Mouse (Mus musculus): Measurements from ENCODE around the gene Vmn1r189. TPM values are rescaled to one million over a fixed set of nuclear protein-coding genes. Genes with fewer than 3 reads are reported as not detected.
"Not testable (repeated sequence)": the region's sequence is repeated elsewhere in the genome, so short reads cannot be mapped to it uniquely, and the experiment has no call there.

Gene Vmn1r189
- total RNA-seq (2021): not detected
- long read RNA-seq, experiment 1: 0 reads
- long read RNA-seq, experiment 2: 0 reads

DNA sequence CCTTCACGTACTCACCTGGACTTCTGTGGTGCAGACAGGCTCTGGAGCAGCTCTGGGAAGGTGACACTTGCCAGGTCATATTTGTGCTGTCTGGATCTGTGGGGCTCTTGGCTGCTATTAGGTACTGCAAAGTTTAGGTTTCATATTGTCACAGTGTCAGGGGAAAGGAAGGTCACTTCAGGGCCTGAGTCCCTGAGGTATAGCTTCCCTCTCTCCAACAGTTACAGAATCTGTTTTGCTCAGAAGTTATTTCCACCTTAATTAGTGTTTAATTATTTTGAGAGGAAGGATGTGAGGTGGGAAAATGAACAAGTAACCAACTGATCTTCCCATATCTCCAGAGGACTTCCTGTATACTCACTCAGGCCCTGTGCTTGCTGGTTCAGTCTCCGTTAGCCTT lies at the start of gene Vmn1r189:
TSS of gene Vmn1r189 (minus strand) at position 101 of the 400 bp plus-strand sequence.
- not testable (repeated sequence) for DNase-seq

DNA sequence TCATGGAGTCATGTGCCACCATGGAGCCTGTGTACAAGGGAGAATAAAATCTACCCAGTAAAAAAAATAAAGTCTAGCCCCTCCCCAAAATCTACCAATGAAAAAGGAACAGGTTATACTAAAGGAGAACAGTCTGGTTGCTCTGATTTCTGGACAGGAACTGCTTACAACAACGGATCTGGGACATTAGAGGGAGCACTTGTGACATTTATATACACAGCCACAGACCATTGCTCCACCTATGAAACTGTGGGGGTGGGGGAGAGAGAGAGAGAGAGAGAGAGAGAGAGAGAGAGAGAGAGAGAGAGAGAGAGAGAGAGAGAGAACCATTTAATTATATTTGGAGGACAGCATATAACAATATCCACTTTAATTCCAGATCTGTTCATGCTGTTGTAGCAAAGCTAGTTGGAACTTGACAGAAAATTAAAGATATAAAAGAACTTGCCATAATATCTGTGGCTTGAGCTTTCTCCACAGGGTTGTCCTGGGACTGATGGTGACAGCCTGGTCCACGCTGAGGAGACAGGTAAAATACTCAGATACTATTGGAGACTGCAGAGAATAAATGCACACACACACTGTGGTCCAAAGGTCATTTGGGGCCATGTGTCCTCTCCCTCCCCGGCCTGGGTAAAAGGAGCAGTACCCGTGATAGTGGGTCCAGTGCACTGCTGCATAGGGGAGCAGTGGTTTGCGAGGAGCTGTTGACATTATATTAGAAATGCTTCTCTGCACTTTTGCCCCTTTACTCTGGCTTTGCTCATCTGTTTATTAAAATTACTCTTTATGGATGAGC lies 31.1 kb upstream of the Vmn1r189 start:
- DNase-seq: not testable (repeated sequence)

DNA sequence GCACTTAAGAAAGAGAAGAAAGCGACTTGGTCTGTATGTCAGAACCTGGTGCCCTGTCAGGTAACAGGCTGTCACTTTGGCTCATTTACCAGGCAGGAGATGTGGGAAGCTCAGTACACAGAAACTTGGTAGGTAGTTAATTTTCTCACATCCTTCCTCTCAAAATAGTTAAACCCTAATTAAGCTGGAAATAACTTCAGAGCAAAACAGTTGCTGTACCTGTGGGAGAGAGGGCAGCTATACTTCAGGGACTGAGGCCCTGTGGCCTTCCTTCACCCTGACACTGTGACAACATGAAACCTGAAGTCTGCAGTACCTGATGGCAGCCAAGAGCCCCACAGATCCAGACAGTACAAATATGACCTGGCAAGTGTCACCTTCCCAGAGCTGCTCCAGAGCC lies 21.5 kb downstream of the Vmn1r189 start, which contains the start of gene Vmn1r188:
TSS of gene Vmn1r188 (plus strand) at position 301 of the 400 bp plus-strand sequence.
- DNase-seq: not testable (repeated sequence)

DNA sequence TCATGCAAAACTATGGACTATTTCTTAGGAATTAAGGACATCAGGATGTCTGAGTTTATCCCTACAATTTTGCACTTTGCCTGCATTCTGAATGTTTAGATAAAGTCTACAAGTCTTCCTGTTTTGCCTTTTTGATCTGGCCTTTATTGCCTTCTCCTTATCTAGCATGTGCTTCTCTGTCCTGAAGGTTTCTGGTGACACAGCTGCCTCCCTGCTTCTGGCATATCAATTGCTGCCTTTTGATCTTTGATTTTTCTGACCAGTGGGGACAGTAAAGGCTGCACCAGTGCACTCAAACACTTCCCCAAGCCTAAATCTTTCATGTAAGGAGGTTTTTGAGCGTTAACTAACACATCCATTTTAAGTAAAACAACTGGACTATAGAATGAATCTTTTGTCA lies 42.2 kb downstream of the Vmn1r189 start:
- DNase-seq: no peak

DNA sequence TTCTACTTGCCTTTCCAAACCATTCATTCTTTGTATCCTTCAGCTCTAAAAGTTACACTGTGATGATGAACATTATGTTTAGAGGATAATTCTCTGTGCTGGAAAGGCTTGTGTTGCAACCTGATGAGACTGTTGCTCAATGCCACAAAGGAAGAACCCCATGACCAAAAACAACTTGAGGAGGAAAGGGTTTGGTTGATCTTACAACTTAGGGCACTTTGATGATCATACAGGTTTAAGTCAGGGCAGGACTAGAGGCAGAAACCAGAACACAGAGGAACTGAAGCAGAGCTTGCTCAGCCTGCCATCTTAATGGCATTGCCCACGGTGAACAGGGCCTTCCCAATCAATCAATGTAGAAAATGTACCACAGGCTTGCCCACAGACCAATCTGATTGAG lies 44.2 kb downstream of the Vmn1r189 start:
- DNase-seq: no peak

DNA sequence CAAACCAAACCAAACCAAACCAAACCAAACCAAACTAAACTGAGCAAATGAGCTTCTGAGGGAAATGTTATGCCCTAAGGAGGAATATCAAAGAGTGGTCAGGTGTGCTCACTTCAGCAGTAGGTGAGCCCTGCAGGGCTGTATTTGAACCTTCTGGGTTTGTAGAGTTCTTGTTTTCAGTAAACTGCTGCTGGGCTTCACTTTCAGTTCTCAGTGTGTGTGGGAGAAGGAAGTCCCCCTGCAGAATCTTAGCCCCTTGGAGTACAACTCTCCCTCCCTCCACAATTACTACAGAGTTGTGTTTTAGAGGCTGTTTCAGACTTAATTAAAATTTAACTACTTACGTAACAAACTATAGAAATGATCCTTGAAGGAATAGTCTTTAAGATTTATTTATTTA lies 51.9 kb downstream of the Vmn1r189 start:
- no peak for DNase-seq

DNA sequence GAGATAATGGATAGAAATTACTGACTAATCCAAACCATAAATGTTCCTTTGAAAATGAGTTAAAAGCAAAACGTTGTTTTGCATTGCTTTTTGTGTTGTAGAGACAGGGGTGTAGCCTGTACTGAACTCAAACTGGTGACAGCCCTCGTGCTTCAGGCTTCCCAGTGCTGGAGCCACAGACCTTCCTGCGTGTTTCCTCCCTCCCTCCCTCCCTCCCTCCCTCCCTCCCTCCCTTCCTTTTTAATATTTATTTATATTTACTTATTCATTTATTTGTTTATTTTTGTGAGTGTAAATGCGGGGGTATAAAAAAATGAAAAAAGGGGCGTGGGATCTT lies 54.1 kb downstream of the Vmn1r189 start:
- no peak for DNase-seq

DNA sequence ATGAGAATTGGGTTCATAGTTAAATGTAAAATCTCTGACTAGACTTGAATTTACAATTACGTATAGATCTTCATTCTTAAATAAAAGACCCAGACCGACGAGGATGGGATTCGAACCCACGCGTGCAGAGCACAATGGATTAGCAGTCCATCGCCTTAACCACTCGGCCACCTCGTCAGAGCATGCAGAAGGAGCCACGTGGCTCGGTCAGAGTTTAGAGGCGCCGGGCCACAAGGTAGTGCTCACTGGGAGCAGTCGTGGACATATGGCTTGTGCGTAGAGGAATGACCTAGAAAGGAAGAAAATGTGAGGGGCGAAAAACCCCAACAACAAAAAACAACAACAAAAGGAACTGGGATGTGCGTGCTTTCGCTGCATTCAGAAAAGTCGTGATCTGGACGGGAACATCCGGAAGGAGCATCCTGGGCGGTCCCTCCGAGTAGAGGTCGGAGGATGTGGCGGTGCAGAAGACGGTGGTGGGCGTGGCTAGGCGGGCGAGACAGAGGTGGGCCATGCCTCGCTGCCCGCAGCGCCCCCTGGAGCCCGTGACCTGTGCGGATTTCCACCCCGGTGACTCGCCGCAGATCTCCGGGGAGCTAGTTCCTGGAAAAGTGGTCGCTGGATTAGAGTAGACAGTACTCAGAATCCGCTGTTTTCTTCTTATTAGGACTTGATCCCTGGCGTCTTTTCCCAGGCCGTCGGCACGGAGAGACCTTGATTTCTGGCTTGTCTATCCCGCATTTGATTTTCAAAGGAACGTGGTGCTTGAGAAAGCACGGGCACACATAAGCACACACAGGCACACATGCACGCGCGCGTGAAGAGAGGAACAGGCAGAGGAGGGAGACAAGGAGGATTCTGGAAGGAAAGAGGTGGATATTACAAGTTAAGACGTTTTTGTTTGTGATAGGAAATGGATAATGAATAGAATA lies 54.8 kb downstream of the Vmn1r189 start:
- DNase-seq: peak; percentile 83

Small RNA genes lying within 50 kb of the gene (microRNA-seq; reads per million reads assigned to microRNA genes)
- 0 reads per million in 2 experiments for gene Gm26300

Other genes starting within 250 kb of the Vmn1r189 start
- 1 to 10 TPM in 1 of 2 experiments, under 1 TPM in 1; 0.73 to 1.2 TPM for gene Zfp184, start 160.7 kb downstream of the Vmn1r189 start, total RNA-seq (2021)
- not detected for gene Pom121l2, start 124.6 kb downstream of the Vmn1r189 start, total RNA-seq (2021)
- gene Prss16, start 96.1 kb downstream of the Vmn1r189 start, total RNA-seq (2021): not detected
- 100 to 1,000 TPM; 171 to 199 TPM for gene Hist1h2ah, start 70.3 kb downstream of the Vmn1r189 start, total RNA-seq (2021)
- 100 to 1,000 TPM; 209 to 249 TPM for gene Hist1h2bk, start 70.0 kb downstream of the Vmn1r189 start, total RNA-seq (2021)
- gene Hist1h4i, start 64.5 kb downstream of the Vmn1r189 start, total RNA-seq (2021): 10 to 100 TPM; 77.9 to 89.2 TPM
- gene Hist1h2ag, start 62.9 kb downstream of the Vmn1r189 start, total RNA-seq (2021): 100 to 1,000 TPM; 133 to 135 TPM
- 100 to 1,000 TPM; 117 to 122 TPM for gene Hist1h2bj, start 62.6 kb downstream of the Vmn1r189 start, total RNA-seq (2021)
- not detected for gene Vmn1r188, start 21.4 kb downstream of the Vmn1r189 start, total RNA-seq (2021)
- gene Vmn1r191, start 78.1 kb upstream of the Vmn1r189 start, total RNA-seq (2021): not detected
- gene Vmn1r192, start 85.3 kb upstream of the Vmn1r189 start, total RNA-seq (2021): not detected
- gene Vmn1r193, start 117.3 kb upstream of the Vmn1r189 start, total RNA-seq (2021): not detected
- gene Vmn1r194, start 138.4 kb upstream of the Vmn1r189 start, total RNA-seq (2021): not detected
- not detected for gene Vmn1r195, start 164.7 kb upstream of the Vmn1r189 start, total RNA-seq (2021)
- not detected for gene Vmn1r196, start 184.1 kb upstream of the Vmn1r189 start, total RNA-seq (2021)
- not detected for gene Vmn1r197, start 218.8 kb upstream of the Vmn1r189 start, total RNA-seq (2021)
- not detected for gene Vmn1r198, start 244.5 kb upstream of the Vmn1r189 start, total RNA-seq (2021)

Measured in gastrocnemius, postnatal 10 days (tissue).